Mouse (Mus musculus): ENCODE results near the gene Rfpl4b. TPM values are rescaled to one million over a fixed set of nuclear protein-coding genes. Genes with fewer than 3 reads are reported as not detected.

Gene Rfpl4b
- polyA plus RNA-seq, 1 experiment = not detected

DNA sequence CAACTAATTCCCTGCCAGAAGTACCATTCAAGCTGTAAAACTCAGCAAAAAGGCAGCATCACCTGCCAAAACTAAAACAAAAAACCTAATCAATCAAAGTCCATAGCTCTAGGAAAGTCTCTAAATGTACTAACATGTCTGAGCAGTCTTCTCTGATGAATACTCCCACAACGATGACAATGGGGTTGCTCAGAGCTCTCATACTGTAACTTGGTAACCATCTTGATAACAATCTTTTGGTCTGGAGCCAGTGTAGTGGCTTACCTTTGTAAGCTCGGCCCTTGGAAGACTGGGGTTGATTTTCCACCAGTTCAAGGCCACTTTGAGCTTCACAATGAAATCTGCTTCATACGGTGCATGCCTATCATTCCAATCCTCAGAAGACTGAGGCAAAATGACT lies 33.0 kb downstream of the Rfpl4b start:
- WGBS = 68% methylated on average over 3 of the region's 3 CpGs

More for the DNA sequence above, 33.0 kb downstream of the Rfpl4b start:
- H3K4me3 ChIP-seq (replicated peaks; ENCODE audit: control insufficient read depth, low read depth, low read length) = no peak overlapping the region
- no peak overlapping the region for H3K27ac ChIP-seq (ENCODE audit: control insufficient read depth, insufficient read depth, low read depth, low read length, poor library complexity)
- no peaks in the 10 kb centered on the region for H3K4me1 ChIP-seq (ENCODE audit: control insufficient read depth, insufficient read depth, low read length)
- no peak for TF ChIP-seq POLR2A (IDR thresholded peaks at IDR 0.05; ENCODE audit: borderline replicate concordance, control insufficient read depth, low read depth, low read length)
- TF ChIP-seq CTCF (IDR thresholded peaks at IDR 0.05; ENCODE audit: control insufficient read depth, insufficient read depth, low read length) = no peak

Other genes starting within 250 kb of the Rfpl4b start
- 1.1 and 1.5 TPM in 2 replicates for gene Lama4, start 143.7 kb upstream of the Rfpl4b start, polyA plus RNA-seq (2011; ENCODE audit: insufficient read depth, insufficient read length, low replicate concordance, missing spikeins)